Mouse (Mus musculus) CH12.LX (cell line): ENCODE measurements at regions not wholly inside any gene's neighbourhood (a gene's known extent, or its start where the extent isn't known, plus 50 kb on each side); places are given as distances from the start of the nearest gene placed in this dataset.

Experiments used
- DNase-seq: peaks from one replicate; pipeline ENCODE4 v3.0.0-alpha.2; 2013; ENCODE audit errors: extremely low read depth
- H3K27ac ChIP-seq: 2 replicates; pipeline ENCODE4 v1.5.1; 2012; ENCODE audit warnings: low read depth, mild to moderate bottlenecking, control low read depth, moderate library complexity; ENCODE audit not compliant: insufficient read depth
- H3K27me3 ChIP-seq: replicated peaks from 2 replicates; pipeline ENCODE3; 2012; ENCODE audit warnings: inconsistent platforms
- H3K36me3 ChIP-seq, 2 experiments: replicated peaks in 1 of 2; 2 replicates each; pipeline versions ENCODE3 to v1.6.1; 2012; ENCODE audit warnings: inconsistent platforms in 1 of 2, low read length in 1 of 2, mild to moderate bottlenecking in 1 of 2, mixed read lengths in 1 of 2, moderate library complexity in 1 of 2; ENCODE audit not compliant: control insufficient read depth in 1 of 2, insufficient read depth in 1 of 2
- H3K4me1 ChIP-seq, 2 experiments: 2 replicates each; pipeline ENCODE4 v1.6.1; 2012; ENCODE audit warnings: inconsistent platforms in 1 of 2, moderate library complexity in 1 of 2; ENCODE audit not compliant: insufficient read depth in 2 of 2, control insufficient read depth in 1 of 2
- H3K4me2 ChIP-seq: 2 replicates; pipeline ENCODE4 v1.6.1; 2012; ENCODE audit warnings: low read depth, mild to moderate bottlenecking, control low read depth; ENCODE audit not compliant: poor library complexity, insufficient read depth, severe bottlenecking
- H3K4me3 ChIP-seq, 3 experiments: fragments of 150-350 bp in 1 of 3; sonication (generic) in 1 of 3; replicated peaks in 1 of 3; 2 replicates each; pipeline versions ENCODE3 to v1.5.1; 2011 to 2012; ENCODE audit warnings: low read depth in 2 of 3, low read length in 2 of 3, mild to moderate bottlenecking in 2 of 3, moderate library complexity in 2 of 3, control low read depth in 1 of 3, improper control_type of control experiment in 1 of 3, inconsistent platforms in 1 of 3, mixed read lengths in 1 of 3; ENCODE audit not compliant: poor library complexity in 1 of 3
- H3K79me2 ChIP-seq: replicated peaks from 2 replicates; pipeline ENCODE4 v1.6.1; 2012; ENCODE audit warnings: mild to moderate bottlenecking, moderate library complexity; ENCODE audit not compliant: control insufficient read depth, poor library complexity, insufficient read depth, severe bottlenecking; ENCODE audit errors: extremely low read depth
- H3K9ac ChIP-seq: 2 replicates; pipeline ENCODE4 v1.6.1; 2012; ENCODE audit warnings: low read depth, mild to moderate bottlenecking, control low read depth, moderate library complexity; ENCODE audit not compliant: insufficient read depth
- H3K9me3 ChIP-seq: replicated peaks from 2 replicates; pipeline ENCODE3; 2012; ENCODE audit warnings: low read length, inconsistent platforms, mixed read lengths
- CTCF ChIP-seq, 2 experiments: IDR thresholded peaks in 1 of 2; conservative IDR thresholded peaks in 1 of 2; 2 replicates each; pipeline ENCODE4 v1.5.1; 2011 to 2012; ENCODE audit warnings: low read depth in 2 of 2, low read length in 2 of 2, improper control_type of control experiment in 1 of 2, inconsistent platforms in 1 of 2, mild to moderate bottlenecking in 1 of 2, moderate library complexity in 1 of 2
- ELF1 ChIP-seq: IDR thresholded peaks from 2 replicates; pipeline ENCODE4 v1.6.1; 2014; ENCODE audit warnings: low read depth, mild to moderate bottlenecking, inconsistent platforms, low read length, improper control_type of control experiment
- ETS1 ChIP-seq: conservative IDR thresholded peaks from 2 replicates; pipeline ENCODE4 v1.6.1; 2012; ENCODE audit warnings: low read depth, mild to moderate bottlenecking, inconsistent platforms, low read length, improper control_type of control experiment, moderate library complexity
- IRF4 ChIP-seq: IDR thresholded peaks from 2 replicates; pipeline ENCODE4 v1.6.1; 2014; ENCODE audit warnings: low read depth, mild to moderate bottlenecking, inconsistent platforms, low read length, improper control_type of control experiment
- MAFK ChIP-seq: IDR thresholded peaks from 2 replicates; pipeline ENCODE4 v1.6.1; 2011; ENCODE audit warnings: low read length, improper control_type of control experiment; ENCODE audit not compliant: insufficient replicate concordance
- MAX ChIP-seq: IDR thresholded peaks from 2 replicates; pipeline ENCODE4 v1.6.1; 2011; ENCODE audit warnings: low read length, improper control_type of control experiment
- MEF2A ChIP-seq: IDR thresholded peaks from 2 replicates; pipeline ENCODE4 v1.6.1; 2014; ENCODE audit warnings: low read depth, mild to moderate bottlenecking, inconsistent platforms, low read length, improper control_type of control experiment, borderline replicate concordance
- MYC ChIP-seq: IDR thresholded peaks from 2 replicates; pipeline ENCODE4 v1.6.1; 2011; ENCODE audit warnings: low read depth, mild to moderate bottlenecking, improper control_type of control experiment, low read length
- NELFE ChIP-seq: IDR thresholded peaks from 2 replicates; pipeline ENCODE4 v1.6.1; 2011; ENCODE audit warnings: low read depth, low read length, improper control_type of control experiment
- PAX5 ChIP-seq: IDR thresholded peaks from 2 replicates; pipeline ENCODE4 v1.6.1; 2012; ENCODE audit warnings: low read length, inconsistent platforms, mixed read lengths
- POLR2A ChIP-seq: IDR thresholded peaks from 2 replicates; pipeline ENCODE4 v1.6.1; 2011; ENCODE audit warnings: low read depth, mild to moderate bottlenecking, improper control_type of control experiment, low read length
- RAD21 ChIP-seq: IDR thresholded peaks from 2 replicates; pipeline ENCODE4 v1.6.1; 2011; ENCODE audit warnings: low read depth, mild to moderate bottlenecking, low read length, improper control_type of control experiment, moderate library complexity
- RCOR1 ChIP-seq: conservative IDR thresholded peaks from 2 replicates; pipeline ENCODE4 v1.6.1; 2012; ENCODE audit warnings: low read depth, mild to moderate bottlenecking, inconsistent platforms, low read length, improper control_type of control experiment
- SIN3A ChIP-seq: IDR thresholded peaks from 2 replicates; pipeline ENCODE4 v1.6.1; 2012; ENCODE audit warnings: low read length, improper control_type of control experiment, inconsistent platforms
- SMC3 ChIP-seq: IDR thresholded peaks from 2 replicates; pipeline ENCODE4 v1.6.1; 2011; ENCODE audit warnings: low read depth, low read length, improper control_type of control experiment
- TBP ChIP-seq: conservative IDR thresholded peaks from 2 replicates; pipeline ENCODE4 v1.6.1; 2011; ENCODE audit warnings: low read depth, low read length, improper control_type of control experiment
- TCF12 ChIP-seq: IDR thresholded peaks from 2 replicates; pipeline ENCODE4 v1.6.1; 2014; ENCODE audit warnings: low read depth, mild to moderate bottlenecking, inconsistent platforms, low read length, improper control_type of control experiment
- USF1 ChIP-seq: IDR thresholded peaks from 2 replicates; pipeline ENCODE4 v1.6.1; 2014; ENCODE audit warnings: low read depth, mild to moderate bottlenecking, inconsistent platforms, low read length, improper control_type of control experiment
- USF2 ChIP-seq: conservative IDR thresholded peaks from 2 replicates; pipeline ENCODE4 v1.6.1; 2011; ENCODE audit warnings: low read depth, low read length, improper control_type of control experiment
- ZKSCAN1 ChIP-seq: IDR thresholded peaks from 2 replicates; pipeline ENCODE4 v1.6.1; 2012; ENCODE audit warnings: low read depth, inconsistent platforms, low read length, improper control_type of control experiment, borderline replicate concordance
- ZMIZ1 ChIP-seq: IDR thresholded peaks from 2 replicates; pipeline ENCODE4 v1.6.1; 2012; ENCODE audit warnings: low read depth, mild to moderate bottlenecking, inconsistent platforms, low read length, improper control_type of control experiment
- dilution Hi-C: fragments of 300-500 bp; cut with MboI; formaldehyde crosslinking; loops from 2 replicates; pipeline ENCODE4 v1.14.3; 2020; ENCODE audit warnings: low sequenced_read_pairs; ENCODE audit not compliant: extremely low pct_unique_long_range_greater_than_20kb, extremely low pct_ligation_motif_present
- in situ Hi-C: fragments of 300-500 bp; cut with MboI; formaldehyde crosslinking; loops from 3 replicates; pipeline ENCODE4 v1.14.3; 2019; ENCODE audit warnings: low sequenced_read_pairs, low pct_ligation_motif_present, low pct_unique_long_range_greater_than_20kb, mixed read lengths

DNA sequence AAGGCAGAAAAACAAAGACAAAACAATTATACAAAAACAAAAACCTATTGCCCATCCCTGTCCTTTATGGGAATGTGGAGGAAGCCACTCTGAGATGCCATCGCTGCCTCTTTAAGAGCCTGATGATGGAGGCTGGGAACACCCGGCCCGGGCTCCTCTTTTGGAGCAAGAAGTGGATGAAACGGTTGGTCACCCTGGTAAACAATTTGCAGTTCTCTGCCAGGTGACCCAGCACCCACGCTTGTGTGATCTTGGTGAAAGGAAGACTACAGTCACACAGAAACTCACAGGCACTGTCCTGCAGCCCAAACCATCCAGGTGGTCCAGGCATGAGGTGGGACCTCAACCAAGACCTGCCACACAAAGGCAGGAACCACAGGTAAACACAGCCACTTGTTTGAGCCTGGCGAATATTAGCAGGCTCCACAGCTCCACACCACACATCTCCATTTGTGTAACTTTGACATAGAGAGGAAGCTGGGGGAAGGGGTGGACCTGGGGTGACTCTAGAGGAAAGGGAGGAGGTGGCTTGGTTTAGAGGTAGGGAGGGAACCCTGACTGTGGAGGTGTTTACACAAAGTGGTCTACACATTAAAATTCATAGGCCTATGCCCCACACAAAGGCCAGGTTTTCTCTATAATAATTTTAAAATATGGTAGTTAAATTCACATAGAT lies 166.7 kb upstream of the Sulf2 start:
- Histone ChIP-seq H3K4me2 (no peak overlapping the region), H3K9ac (no peak overlapping the region), H3K9me3 (no peaks in the 10 kb centered on the region), H3K4me1 (no peaks in the 10 kb centered on the region), H3K4me3 (no peak overlapping the region), H3K27ac (no peak overlapping the region), H3K27me3 (peaks cover 12% of the 10 kb centered on the region), H3K36me3 (no peaks in the 10 kb centered on the region), H3K79me2 (no peaks in the 10 kb centered on the region)
- DNase-seq, result no peak
- dilution Hi-C loops (no loop called here), in situ Hi-C loops (no loop called here)
- TF ChIP-seq SMC3, result no peak
- no peak for TF ChIP-seq CTCF (conservative IDR thresholded peaks at IDR 0.05 in 1 of 2, IDR thresholded peaks at IDR 0.05 in 1 of 2; ENCODE audit: low read depth in 2 of 2, low read length in 2 of 2)
- TF ChIP-seq MEF2A, result no peak
- no peak for TF ChIP-seq RAD21
- no peak for TF ChIP-seq MAFK
- no peak for TF ChIP-seq ELF1
- TF ChIP-seq MAX, result no peak
- no peak for TF ChIP-seq USF1
- TF ChIP-seq USF2, result no peak
- TF ChIP-seq MYC, result no peak
- no peak for TF ChIP-seq ZMIZ1
- TF ChIP-seq ZKSCAN1, result no peak
- no peak for TF ChIP-seq TBP
- no peak for TF ChIP-seq ETS1
- TF ChIP-seq RCOR1, result no peak
- TF ChIP-seq PAX5, result no peak
- TF ChIP-seq POLR2A, result no peak
- TF ChIP-seq IRF4, result no peak
- no peak for TF ChIP-seq TCF12

- no peak overlapping the region for H3K4me2 ChIP-seq
- H3K4me1 ChIP-seq, result no peaks in the 10 kb centered on the region
- dilution Hi-C loops, result no loop called here
- H3K4me3 ChIP-seq, result no peak overlapping the region
- TF ChIP-seq SIN3A, result no peak
- no peak for TF ChIP-seq NELFE
- no peak for TF ChIP-seq RAD21
- no peak overlapping the region for H3K27ac ChIP-seq
- no peak for DNase-seq
- H3K9me3 ChIP-seq, result no peaks in the 10 kb centered on the region
- no peak overlapping the region for H3K9ac ChIP-seq
- H3K36me3 ChIP-seq, result no peaks in the 10 kb centered on the region
- H3K79me2 ChIP-seq, result no peaks in the 10 kb centered on the region
- H3K27me3 ChIP-seq, result peaks cover 19% of the 10 kb centered on the region
- in situ Hi-C loops, result no loop called here
Measured at GRCm38 (mm10) chr2:166316409-166316916, 161.0 kb upstream of the Sulf2 start.
